Mouse (Mus musculus) ES-E14 (cell line): ENCODE data around the gene Tshz2. TPM values are rescaled to one million over a fixed set of nuclear protein-coding genes. Genes with fewer than 3 reads are reported as not detected.
"Not testable (repeated sequence)": the region's sequence is repeated elsewhere in the genome, so short reads cannot be mapped to it uniquely, and the experiment has no call there.

Source experiments
- DNase-seq: peaks from one replicate; pipeline ENCODE4 v3.0.0-alpha.2; 2013; ENCODE audit warnings: low read depth, low spot score
- H3K27ac ChIP-seq: 2 replicates; pipeline ENCODE4 v1.5.1; 2012; ENCODE audit warnings: low read depth, mild to moderate bottlenecking, low read length, moderate library complexity, mixed read lengths; ENCODE audit not compliant: poor library complexity, insufficient read depth, severe bottlenecking
- H3K36me3 ChIP-seq: 2 replicates; pipeline ENCODE4 v1.6.1; 2012; ENCODE audit warnings: mild to moderate bottlenecking, low read length, moderate library complexity, mixed read lengths; ENCODE audit not compliant: control insufficient read depth, poor library complexity, insufficient read depth, severe bottlenecking
- H3K4me1 ChIP-seq, 2 experiments: fragments of 150-350 bp in 1 of 2; sonication (generic) in 1 of 2; 2 replicates each; pipeline ENCODE4 v1.6.1; 2012; ENCODE audit warnings: low read length in 2 of 2, mild to moderate bottlenecking in 1 of 2, mixed read lengths in 1 of 2; ENCODE audit not compliant: control insufficient read depth in 2 of 2, insufficient read depth in 2 of 2, poor library complexity in 1 of 2
- H3K4me3 ChIP-seq, 2 experiments: fragments of 150-350 bp in 1 of 2; sonication (generic) in 1 of 2; 2 replicates each; pipeline ENCODE4 v1.5.1; 2012; ENCODE audit warnings: low read length in 2 of 2, low read depth in 1 of 2, mild to moderate bottlenecking in 1 of 2, mixed read lengths in 1 of 2; ENCODE audit not compliant: insufficient read depth in 1 of 2, poor library complexity in 1 of 2, severe bottlenecking in 1 of 2
- H3K9ac ChIP-seq: 2 replicates; pipeline ENCODE4 v1.6.1; 2012; ENCODE audit warnings: low read depth, mild to moderate bottlenecking, low read length, mixed read lengths; ENCODE audit not compliant: poor library complexity, insufficient read depth, severe bottlenecking
- H3K9me3 ChIP-seq: fragments of 150-350 bp; sonication (generic); 2 replicates; pipeline ENCODE4 v1.6.1; 2012; ENCODE audit warnings: low read depth, mild to moderate bottlenecking, low read length; ENCODE audit not compliant: control insufficient read depth, insufficient read depth
- CHD2 ChIP-seq: IDR thresholded peaks from 2 replicates; pipeline ENCODE4 v1.6.1; 2014; ENCODE audit warnings: mild to moderate bottlenecking, low read depth, low read length, inconsistent platforms
- HCFC1 ChIP-seq: IDR thresholded peaks from 2 replicates; pipeline ENCODE4 v1.6.1; 2012; ENCODE audit warnings: low read length, inconsistent platforms, borderline replicate concordance; ENCODE audit not compliant: insufficient read depth
- MAFK ChIP-seq: IDR thresholded peaks from 2 replicates; pipeline ENCODE4 v1.6.1; 2014; ENCODE audit warnings: mild to moderate bottlenecking, low read depth, low read length, inconsistent platforms; ENCODE audit not compliant: insufficient read depth
- ZC3H11A ChIP-seq: IDR thresholded peaks from 2 replicates; pipeline ENCODE4 v1.6.1; 2012; ENCODE audit warnings: low read depth, mild to moderate bottlenecking, inconsistent platforms, low read length, borderline replicate concordance
- ZNF384 ChIP-seq: IDR thresholded peaks from 2 replicates; pipeline ENCODE4 v1.6.1; 2012; ENCODE audit warnings: low read depth, low read length, inconsistent platforms
- in situ Hi-C, 2 experiments: fragments of 600-800 bp; cut with MboI; formaldehyde crosslinking; loops; one replicate each; pipeline ENCODE4 v1.15.1; 2025; ENCODE audit warnings: low sequenced_read_pairs in 2 of 2, inconsistent platforms in 1 of 2; ENCODE audit not compliant: unreplicated experiment in 2 of 2
- total RNA-seq: library from RNA; depleted of rRNA; stranded (reverse); fragments of 300-350 nt; gene quantifications from 2 replicates; pipeline ENCODE4 v1.2.3, GENCODE M21; 2012

Gene Tshz2
- total RNA-seq, 1 experiment: 0.27 TPM

DNA sequence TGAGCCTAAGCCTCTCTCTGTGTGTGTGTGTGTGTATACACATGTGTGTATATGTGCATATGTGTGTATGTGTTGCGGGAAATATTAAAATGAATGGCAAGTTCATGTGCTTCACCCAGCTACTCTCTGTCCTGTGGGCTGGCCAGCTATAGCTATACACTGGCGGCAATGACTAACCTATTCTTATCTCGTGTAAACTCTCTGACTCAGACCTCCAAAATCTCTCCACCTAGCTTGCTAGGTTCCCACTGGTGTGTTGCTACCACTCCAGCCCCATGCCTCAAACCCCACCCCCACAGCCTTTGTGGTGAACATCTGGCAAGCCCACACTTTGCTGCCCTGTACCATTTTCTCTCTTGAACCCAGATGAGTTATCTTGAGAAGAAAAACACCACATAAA is 46.1 kb upstream of the Tshz2 start:
- TF ChIP-seq ZC3H11A: no peak
- no peak for TF ChIP-seq HCFC1
- H3K27ac ChIP-seq: no peak overlapping the region
- H3K36me3 ChIP-seq: no peaks in the 10 kb centered on the region
- peaks cover 2 to 6% of the 10 kb centered on the region in 2 experiments; a peak in 2 of 4 replicates for H3K4me1 ChIP-seq
- no peak for DNase-seq
- in situ Hi-C loops: no loop called here
- H3K9ac ChIP-seq: no peak overlapping the region
- H3K9me3 ChIP-seq: no peaks in the 10 kb centered on the region
- H3K4me3 ChIP-seq: no peak overlapping the region

DNA sequence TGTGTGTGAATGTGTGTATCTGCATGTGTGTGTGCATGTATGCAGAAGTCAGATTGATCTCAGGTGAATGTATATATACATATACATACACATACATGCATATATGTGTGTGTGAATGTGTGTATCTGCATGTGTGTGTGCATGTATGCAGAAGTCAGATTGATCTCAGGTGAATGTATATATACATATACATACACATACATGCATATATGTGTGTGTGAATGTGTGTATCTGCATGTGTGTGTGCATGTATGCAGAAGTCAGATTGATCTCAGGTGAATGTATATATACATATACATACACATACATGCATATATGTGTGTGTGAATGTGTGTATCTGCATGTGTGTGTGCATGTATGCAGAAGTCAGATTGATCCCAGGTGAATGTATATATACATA is 45.2 kb upstream of the Tshz2 start, which contains the start of gene Gm11011:
Gm11011 (minus strand) TSS at position 101 of the 400 bp plus-strand sequence.
- H3K9ac ChIP-seq, H3K27ac ChIP-seq, in situ Hi-C loops, H3K4me1 ChIP-seq, H3K36me3 ChIP-seq, H3K9me3 ChIP-seq, H3K4me3 ChIP-seq, DNase-seq: not testable (repeated sequence)

DNA sequence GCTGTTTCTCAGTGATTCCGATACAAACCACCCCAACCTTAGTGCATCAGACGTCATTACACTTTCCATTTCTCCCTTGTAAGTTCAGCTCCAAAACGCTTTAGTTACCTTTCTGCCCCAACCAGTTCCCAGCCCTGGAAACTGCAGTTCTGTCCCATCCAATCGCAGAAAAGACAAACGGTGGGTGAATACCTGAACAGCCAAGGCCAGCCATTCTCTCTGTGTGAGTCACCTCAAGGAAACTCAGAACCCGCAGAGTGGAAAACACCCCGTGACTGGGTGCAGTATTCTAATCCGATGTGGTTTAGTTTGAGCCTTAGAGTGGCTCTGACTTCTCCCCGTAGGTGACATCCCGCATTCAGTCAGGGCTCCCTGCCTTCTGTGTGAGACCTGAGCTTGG is 43.1 kb upstream of the Tshz2 start:
- H3K4me3 ChIP-seq: no peak overlapping the region
- no peak overlapping the region for H3K9ac ChIP-seq
- TF ChIP-seq ZNF384: no peak
- TF ChIP-seq ZC3H11A: no peak
- no peak for TF ChIP-seq MAFK
- TF ChIP-seq CHD2: no peak
- no peak for TF ChIP-seq HCFC1
- in situ Hi-C loops: no loop called here
- no peak for DNase-seq
- H3K27ac ChIP-seq: no peak overlapping the region
- no peaks in the 10 kb centered on the region for H3K36me3 ChIP-seq
- no peaks in the 10 kb centered on the region for H3K9me3 ChIP-seq
- peaks cover 2 to 6% of the 10 kb centered on the region in 2 experiments; a peak in 2 of 4 replicates for H3K4me1 ChIP-seq

DNA sequence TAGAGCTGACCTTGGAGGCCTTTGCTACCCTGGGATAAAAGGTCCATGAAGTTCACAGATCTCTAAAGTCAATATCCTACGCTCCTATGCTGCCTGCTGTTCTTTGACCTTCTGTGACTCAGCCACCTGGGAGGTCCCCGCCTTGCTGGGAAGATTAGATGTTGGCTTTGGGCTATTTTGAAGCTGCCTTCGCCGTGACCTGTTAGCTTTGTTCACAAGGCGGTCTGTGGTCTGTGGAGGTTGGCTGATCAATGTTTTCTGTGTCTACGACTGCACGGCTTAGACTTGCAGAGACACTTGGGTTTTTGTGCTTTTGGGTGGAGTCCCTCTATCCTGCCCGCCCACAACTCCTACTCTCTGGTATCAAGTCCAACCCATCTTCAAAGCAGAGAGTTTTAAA is 42.4 kb upstream of the Tshz2 start:
- no peak for DNase-seq
- no peak overlapping the region for H3K4me3 ChIP-seq
- peaks cover 2 to 6% of the 10 kb centered on the region in 2 experiments; a peak in 2 of 4 replicates for H3K4me1 ChIP-seq
- H3K9me3 ChIP-seq: no peaks in the 10 kb centered on the region
- no peaks in the 10 kb centered on the region for H3K36me3 ChIP-seq
- H3K9ac ChIP-seq: no peak overlapping the region
- in situ Hi-C loops: no loop called here
- no peak for TF ChIP-seq CHD2
- no peak for TF ChIP-seq ZC3H11A
- TF ChIP-seq ZNF384: no peak
- no peak overlapping the region for H3K27ac ChIP-seq

DNA sequence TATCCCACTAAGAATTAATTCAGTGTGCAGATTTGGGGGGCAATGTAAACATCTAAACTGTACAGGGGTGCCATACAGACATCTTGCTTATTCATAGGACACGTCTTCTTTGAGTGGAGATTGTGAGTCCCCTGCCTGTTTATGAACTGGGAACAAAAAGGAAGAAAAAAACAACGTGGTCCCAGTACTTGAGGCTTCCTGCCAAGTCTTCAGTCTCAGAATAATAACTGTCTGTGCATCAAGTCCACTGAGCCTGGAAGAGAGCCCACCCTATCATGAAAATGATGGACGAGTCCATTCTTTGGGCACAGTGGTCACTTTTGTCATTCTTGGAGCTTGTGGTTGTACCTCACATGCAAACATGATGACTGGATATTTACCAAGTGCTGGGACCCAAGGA is 39.1 kb upstream of the Tshz2 start:
- H3K4me3 ChIP-seq: no peak overlapping the region
- no peaks in the 10 kb centered on the region for H3K36me3 ChIP-seq
- peaks cover 2 to 6% of the 10 kb centered on the region in 2 experiments; a peak in 2 of 4 replicates for H3K4me1 ChIP-seq
- no peak overlapping the region for H3K27ac ChIP-seq
- in situ Hi-C loops: no loop called here
- no peak overlapping the region for H3K9ac ChIP-seq
- DNase-seq: no peak
- no peaks in the 10 kb centered on the region for H3K9me3 ChIP-seq
- TF ChIP-seq HCFC1 (no peak), ZC3H11A (no peak), CHD2 (no peak), ZNF384 (no peak), MAFK (no peak)
